Mouse (Mus musculus): ENCODE data around the gene Phf7. TPM values are rescaled to one million over a fixed set of nuclear protein-coding genes. Genes with fewer than 3 reads are reported as not detected.

Gene Phf7
- polyA plus RNA-seq, 1 experiment: 4.9 TPM

DNA sequence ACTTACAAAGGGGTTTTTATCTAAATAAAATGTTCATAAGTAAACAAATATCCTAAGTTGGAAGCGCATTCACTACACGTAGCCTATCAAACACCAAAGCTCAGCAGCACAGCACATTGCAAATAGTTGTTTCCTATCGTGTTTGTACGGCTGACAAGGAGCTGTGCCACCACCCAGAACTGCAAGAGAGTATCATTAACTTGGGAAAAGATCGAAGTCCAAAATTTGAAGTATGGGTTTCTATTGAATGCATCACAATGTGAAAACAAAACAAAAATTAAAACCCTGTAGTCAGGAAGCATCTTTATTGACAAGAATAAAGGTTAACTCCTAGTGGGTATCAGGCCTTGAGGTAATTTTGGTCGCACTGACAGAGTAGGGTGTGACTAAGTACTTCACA is 2.7 kb downstream of the Phf7 start:
- Histone ChIP-seq H3K27ac (ENCODE audit: insufficient read depth, low read length) (no peak overlapping the region), H3K4me3 (ENCODE audit: extremely low read depth, insufficient read depth, insufficient read length) (no peak overlapping the region), H3K27me3 (ENCODE audit: control insufficient read depth, insufficient read depth, low read length) (no peaks in the 10 kb centered on the region), H3K4me1 (ENCODE audit: control insufficient read depth, insufficient read depth, insufficient read length) (no peaks in the 10 kb centered on the region; the same call in 1 of the 2 replicates), H3K36me3 (ENCODE audit: control insufficient read depth, insufficient read depth, low read length) (no peaks in the 10 kb centered on the region)
- 93% methylated on average over 6 of the region's 6 CpGs for WGBS
- DNase-seq (ENCODE audit: low read depth in 1 of 2, low spot score in 2 of 2): no peak
- TF ChIP-seq CTCF (IDR thresholded peaks at IDR 0.05; ENCODE audit: extremely low read depth, insufficient read depth, insufficient read length, insufficient replicate concordance) (no peak), POLR2A (IDR thresholded peaks at IDR 0.05; ENCODE audit: low read depth, low read length) (no peak)

GRCm38 (mm10) chr14:31245946-31246345 is 5.2 kb downstream of the Phf7 start:
- TF ChIP-seq POLR2A (IDR thresholded peaks at IDR 0.05; ENCODE audit: low read depth, low read length) (no peak), CTCF (IDR thresholded peaks at IDR 0.05; ENCODE audit: extremely low read depth, insufficient read depth, insufficient read length, insufficient replicate concordance) (no peak)
- no peak overlapping the region for H3K27ac ChIP-seq (ENCODE audit: insufficient read depth, low read length)
- no peak overlapping the region for H3K4me3 ChIP-seq (ENCODE audit: extremely low read depth, insufficient read depth, insufficient read length)
- no peaks in the 10 kb centered on the region for H3K27me3 ChIP-seq (ENCODE audit: control insufficient read depth, insufficient read depth, low read length)
- H3K36me3 ChIP-seq (ENCODE audit: control insufficient read depth, insufficient read depth, low read length): no peaks in the 10 kb centered on the region
- WGBS: 96% methylated on average over 1 of the region's 1 CpGs
- H3K4me1 ChIP-seq (ENCODE audit: control insufficient read depth, insufficient read depth, insufficient read length): no peaks in the 10 kb centered on the region
- no peak for DNase-seq (ENCODE audit: low read depth in 1 of 2, low spot score in 2 of 2)

GRCm38 (mm10) chr14:31244777-31245176 is 6.3 kb downstream of the Phf7 start:
- DNase-seq (ENCODE audit: low read depth in 1 of 2, low spot score in 2 of 2): no peak
- H3K36me3 ChIP-seq (ENCODE audit: control insufficient read depth, insufficient read depth, low read length): no peaks in the 10 kb centered on the region
- H3K27ac ChIP-seq (ENCODE audit: insufficient read depth, low read length): no peak overlapping the region
- TF ChIP-seq CTCF (IDR thresholded peaks at IDR 0.05; ENCODE audit: extremely low read depth, insufficient read depth, insufficient read length, insufficient replicate concordance) (no peak), POLR2A (IDR thresholded peaks at IDR 0.05; ENCODE audit: low read depth, low read length) (no peak)
- H3K4me1 ChIP-seq (ENCODE audit: control insufficient read depth, insufficient read depth, insufficient read length): no peaks in the 10 kb centered on the region
- WGBS: 19% methylated on average over 1 of the region's 1 CpGs
- no peak overlapping the region for H3K4me3 ChIP-seq (ENCODE audit: extremely low read depth, insufficient read depth, insufficient read length)
- no peaks in the 10 kb centered on the region for H3K27me3 ChIP-seq (ENCODE audit: control insufficient read depth, insufficient read depth, low read length)

DNA sequence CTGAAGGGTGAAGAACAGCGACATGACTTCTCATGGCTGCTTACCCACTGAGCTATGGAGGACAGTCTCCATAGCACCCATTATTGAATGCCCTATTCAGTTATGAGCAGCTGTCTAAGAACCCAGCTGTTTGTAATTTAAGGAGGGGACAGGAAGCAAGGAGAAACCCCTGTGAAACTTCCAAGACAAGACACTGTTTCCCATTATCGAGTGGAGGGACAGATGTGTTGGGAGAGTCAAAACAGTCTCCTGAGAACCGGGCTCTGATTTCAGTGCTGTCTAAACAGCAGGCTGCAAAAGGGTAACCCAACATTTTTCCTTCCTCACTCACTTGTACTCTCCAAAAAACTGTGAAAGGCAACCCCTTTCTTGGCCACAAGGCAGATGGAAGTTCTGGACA is 10.6 kb downstream of the Phf7 start:
- Histone ChIP-seq H3K4me3 (ENCODE audit: extremely low read depth, insufficient read depth, insufficient read length) (no peak overlapping the region), H3K4me1 (ENCODE audit: control insufficient read depth, insufficient read depth, insufficient read length) (no peaks in the 10 kb centered on the region), H3K27me3 (ENCODE audit: control insufficient read depth, insufficient read depth, low read length) (no peaks in the 10 kb centered on the region), H3K36me3 (ENCODE audit: control insufficient read depth, insufficient read depth, low read length) (peaks cover 4% of the 10 kb centered on the region; the same call in 1 of the 2 replicates), H3K27ac (ENCODE audit: insufficient read depth, low read length) (no peak overlapping the region)
- 82% methylated on average over 3 of the region's 3 CpGs for WGBS
- TF ChIP-seq CTCF (IDR thresholded peaks at IDR 0.05; ENCODE audit: extremely low read depth, insufficient read depth, insufficient read length, insufficient replicate concordance) (no peak), POLR2A (IDR thresholded peaks at IDR 0.05; ENCODE audit: low read depth, low read length) (no peak)
- DNase-seq (ENCODE audit: low read depth in 1 of 2, low spot score in 2 of 2): no peak

- no peak overlapping the region for H3K4me3 ChIP-seq (ENCODE audit: extremely low read depth, insufficient read depth, insufficient read length)
- 91% methylated on average over 7 of the region's 7 CpGs for WGBS
- DNase-seq (ENCODE audit: low read depth in 1 of 2, low spot score in 2 of 2): no peak
- H3K27ac ChIP-seq (ENCODE audit: insufficient read depth, low read length): no peak overlapping the region
- TF ChIP-seq POLR2A (IDR thresholded peaks at IDR 0.05; ENCODE audit: low read depth, low read length): no peak
- no peak for TF ChIP-seq CTCF (IDR thresholded peaks at IDR 0.05; ENCODE audit: extremely low read depth, insufficient read depth, insufficient read length, insufficient replicate concordance)
- peaks cover 4% of the 10 kb centered on the region; the same call in 1 of the 2 replicates for H3K36me3 ChIP-seq (ENCODE audit: control insufficient read depth, insufficient read depth, low read length)
- peaks cover 3% of the 10 kb centered on the region; the same call in 1 of the 2 replicates for H3K4me1 ChIP-seq (ENCODE audit: control insufficient read depth, insufficient read depth, insufficient read length)
- no peaks in the 10 kb centered on the region for H3K27me3 ChIP-seq (ENCODE audit: control insufficient read depth, insufficient read depth, low read length)
Measured at GRCm38 (mm10) chr14:31237101-31237882, 13.8 kb downstream of the Phf7 start.

- peak; percentile 66; the same call in 1 of the 2 replicates for TF ChIP-seq CTCF (IDR thresholded peaks at IDR 0.05; ENCODE audit: extremely low read depth, insufficient read depth, insufficient read length, insufficient replicate concordance)
- TF ChIP-seq POLR2A (IDR thresholded peaks at IDR 0.05; ENCODE audit: low read depth, low read length): no peak
- no peak overlapping the region for H3K4me3 ChIP-seq (ENCODE audit: extremely low read depth, insufficient read depth, insufficient read length)
- H3K4me1 ChIP-seq (ENCODE audit: control insufficient read depth, insufficient read depth, insufficient read length): peaks cover 11% of the 10 kb centered on the region; the same call in 1 of the 2 replicates
- 12% methylated on average over 11 of the region's 11 CpGs for WGBS
- DNase-seq (ENCODE audit: low read depth in 1 of 2, low spot score in 2 of 2): peak in 1 of 2 experiments; percentile 74
- peaks cover 4% of the 10 kb centered on the region; the same call in 1 of the 2 replicates for H3K36me3 ChIP-seq (ENCODE audit: control insufficient read depth, insufficient read depth, low read length)
- H3K27me3 ChIP-seq (ENCODE audit: control insufficient read depth, insufficient read depth, low read length): no peaks in the 10 kb centered on the region
- H3K27ac ChIP-seq (ENCODE audit: insufficient read depth, low read length): no peak overlapping the region
Measured at GRCm38 (mm10) chr14:31233996-31234591, 17.0 kb downstream of the Phf7 start.

Measured in spleen, adult 2 months (tissue).